Mouse (Mus musculus) large intestine, adult 2 months (tissue): Measurements from ENCODE around the gene Cyb5r1. TPM values are rescaled to one million over a fixed set of nuclear protein-coding genes. Genes with fewer than 3 reads are reported as not detected.

ENCODE experiments used
- DNase-seq: peaks from one replicate; pipeline ENCODE4 v3.0.0-alpha.2; 2012; ENCODE audit warnings: low read depth, low spot score
- WGBS: fragments of 180-500 bp; shearing (Covaris S2); methylation state at CpG from one replicate; pipeline ENCODE4 v1.1.7; 2018; 5-methylcytosine and 5-hydroxymethylcytosine counted together
- polyA plus RNA-seq: library from polyadenylated mRNA; depleted of rRNA; stranded (reverse); fragments of >200 nt; gene quantifications from 2 replicates; pipeline ENCODE4 v1.2.3, GENCODE M21; 2012; rRNA removed

Cyb5r1 gene
- polyA plus RNA-seq, result 28.7 and 37.4 TPM in 2 replicates

- WGBS, result under 1% methylated on average over 43 of the region's 43 CpGs
- DNase-seq, result no peak
Measured at GRCm38 (mm10) chr1:134405509-134406413, at the start of gene Cyb5r1. Gene Cyb5r1 (plus strand): TSS chr1:134405559.

- WGBS, result 34% methylated on average over 4 of the region's 4 CpGs
- DNase-seq, result no peak
Measured at GRCm38 (mm10) chr1:134357461-134357860, 47.9 kb upstream of the Cyb5r1 start.

- 37% methylated on average over 7 of the region's 7 CpGs for WGBS
Measured at GRCm38 (mm10) chr1:134360656-134361055, 44.7 kb upstream of the Cyb5r1 start.

GRCm38 (mm10) chr1:134361195-134361856 lies 44.0 kb upstream of the Cyb5r1 start:
- peak; percentile 48 for DNase-seq
- WGBS, result under 1% methylated on average over 44 of the region's 44 CpGs

More at GRCm38 (mm10) chr1:134360656-134361055, 44.7 kb upstream of the Cyb5r1 start:
- no peak for DNase-seq

GRCm38 (mm10) chr1:134361857-134362212 lies 43.5 kb upstream of the Cyb5r1 start, which contains the start of gene Tmem183a:
Gene Tmem183a (minus strand): TSS chr1:134361979.
- DNase-seq, result peak; percentile 67
- WGBS, result under 1% methylated on average over 38 of the region's 38 CpGs

- whole genome bisulfite sequencing, result 78% methylated on average over 4 of the region's 4 CpGs
- no peak for DNase-seq
Measured at GRCm38 (mm10) chr1:134363194-134363593, 42.2 kb upstream of the Cyb5r1 start.

GRCm38 (mm10) chr1:134365491-134365890 lies 39.9 kb upstream of the Cyb5r1 start:
- WGBS, result 45% methylated on average over 5 of the region's 5 CpGs
- no peak for DNase-seq

- WGBS, result 50% methylated on average over 9 of the region's 9 CpGs
- DNase-seq, result no peak
Measured at GRCm38 (mm10) chr1:134368777-134369337, 36.5 kb upstream of the Cyb5r1 start.

GRCm38 (mm10) chr1:134374124-134374523 lies 31.2 kb upstream of the Cyb5r1 start:
- DNase-seq, result no peak
- WGBS, result 70% methylated on average over 2 of the region's 2 CpGs

- no peak for DNase-seq
- 65% methylated on average over 2 of the region's 2 CpGs for WGBS
Measured at GRCm38 (mm10) chr1:134381051-134381450, 24.3 kb upstream of the Cyb5r1 start.

GRCm38 (mm10) chr1:134381795-134382625 lies 23.3 kb upstream of the Cyb5r1 start:
- WGBS, result 2% methylated on average over 19 of the region's 19 CpGs

GRCm38 (mm10) chr1:134384581-134384980 lies 20.8 kb upstream of the Cyb5r1 start:
- WGBS, result 75% methylated on average over 4 of the region's 4 CpGs
- DNase-seq, result no peak

More at GRCm38 (mm10) chr1:134381795-134382625, 23.3 kb upstream of the Cyb5r1 start:
- DNase-seq, result no peak

- DNase-seq, result no peak
Measured at GRCm38 (mm10) chr1:134385176-134385575, 20.2 kb upstream of the Cyb5r1 start.

- 95% methylated on average over 1 of the region's 1 CpGs for WGBS
Measured at GRCm38 (mm10) chr1:134385666-134386065, 19.7 kb upstream of the Cyb5r1 start, which contains the start of gene 4933406M09Rik. Gene 4933406M09Rik (plus strand): TSS chr1:134385940.

GRCm38 (mm10) chr1:134393827-134394226 lies 11.5 kb upstream of the Cyb5r1 start:
- 58% methylated on average over 5 of the region's 5 CpGs for WGBS
- no peak for DNase-seq

More at GRCm38 (mm10) chr1:134385666-134386065, 19.7 kb upstream of the Cyb5r1 start, which contains the start of gene 4933406M09Rik:
- no peak for DNase-seq

- WGBS, result 90% methylated on average over 12 of the region's 12 CpGs
- no peak for DNase-seq
Measured at GRCm38 (mm10) chr1:134398210-134398609, 7.1 kb upstream of the Cyb5r1 start.

GRCm38 (mm10) chr1:134399735-134400134 lies 5.6 kb upstream of the Cyb5r1 start:
- no peak for DNase-seq
- WGBS, result 64% methylated on average over 5 of the region's 5 CpGs

- DNase-seq, result no peak
- 20% methylated on average over 8 of the region's 8 CpGs for WGBS
Measured at GRCm38 (mm10) chr1:134406414-134406771, 1.0 kb downstream of the Cyb5r1 start.

GRCm38 (mm10) chr1:134408080-134408479 lies 2.7 kb downstream of the Cyb5r1 start:
- 82% methylated on average over 8 of the region's 8 CpGs for WGBS
- no peak for DNase-seq
